Mouse (Mus musculus): ENCODE measurements around the gene Vkorc1l1.

DNA sequence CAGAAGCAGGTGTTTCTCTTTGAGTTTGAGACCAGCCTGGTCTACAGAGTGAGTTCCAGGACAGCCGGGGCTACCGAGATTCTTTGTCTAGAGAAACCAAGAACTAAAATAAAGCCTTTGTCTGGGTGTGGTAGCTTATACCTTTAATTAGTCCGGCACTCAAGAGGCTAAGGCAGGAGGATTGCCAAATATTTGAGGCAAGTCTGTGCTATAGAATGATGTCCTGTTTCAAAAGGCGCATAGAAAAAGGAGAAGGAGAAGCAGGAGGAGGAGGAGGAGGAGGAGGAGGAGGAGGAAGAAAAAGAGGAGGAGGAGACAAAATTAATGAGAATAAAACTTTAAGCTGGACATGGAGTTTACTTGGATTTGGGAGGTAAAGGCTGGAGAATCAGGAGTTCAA, 21.5 kb downstream of the Vkorc1l1 start:
- TF ChIP-seq CHD2 (IDR thresholded peaks at IDR 0.05; ENCODE audit: low read depth, low read length) (no peak), ZNF384 (IDR thresholded peaks at IDR 0.05; ENCODE audit: low read depth, low read length) (no peak), ZC3H11A (IDR thresholded peaks at IDR 0.05; ENCODE audit: borderline replicate concordance, low read depth, low read length) (no peak), MAFK (IDR thresholded peaks at IDR 0.05; ENCODE audit: insufficient read depth, low read depth, low read length) (no peak)

All from ES-E14 (cell line).